Mouse (Mus musculus) left cerebral cortex, postnatal 14 days (tissue): ENCODE measurements around the gene Rasl10a. TPM values are rescaled to one million over a fixed set of nuclear protein-coding genes. Genes with fewer than 3 reads are reported as not detected.

ENCODE experiments used
- DNase-seq, 2 experiments: peaks; one replicate each; pipeline ENCODE4 v3.0.0; 2021 to 2022; ENCODE audit warnings: low spot score in 2 of 2, mixed read lengths in 1 of 2
- intact Hi-C: fragments of 180-260 bp; cut with DNase I; formaldehyde crosslinking; loops from one replicate; pipeline ENCODE4 v1.15.1; 2025
- microRNA-seq, 2 experiments: library from miRNA; unstranded; fragments of <30 nt; microRNA quantifications; one replicate each; pipeline ENCODE4 v1.2.0; 2022
- total RNA-seq, 2 experiments: library from RNA; stranded (reverse); gene quantifications; 2 replicates each; pipeline ENCODE4 v1.2.3; 2021

Rasl10a gene
- total RNA-seq, 2 experiments from 2014 or later, result 61.7 to 63.2 TPM

DNA sequence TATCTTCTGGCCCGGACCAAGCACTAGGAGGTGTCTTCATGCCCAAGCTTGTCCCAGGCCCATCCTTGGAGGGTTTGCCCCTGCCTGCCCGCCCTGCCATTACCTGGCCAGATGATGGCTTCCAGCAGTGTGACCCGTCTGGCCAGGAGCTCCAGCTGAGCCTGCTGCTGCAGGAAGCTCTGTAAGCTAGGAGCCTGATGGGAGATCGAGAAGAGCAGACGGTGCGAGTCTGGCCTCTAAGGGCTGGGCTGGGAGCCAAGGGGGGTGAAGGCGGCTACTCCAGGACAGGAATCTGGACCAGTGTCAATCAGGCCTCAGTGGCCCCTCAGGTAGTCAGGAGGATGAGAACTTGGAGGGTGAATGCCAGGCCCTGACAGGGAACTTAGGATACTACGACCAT is 51.5 kb downstream of the Rasl10a start:
- intact Hi-C loops, result no loop called here
- DNase-seq, result no peak

Small RNA genes within 50 kb of the gene (microRNA-seq; reads per million reads assigned to microRNA genes)
- gene Gm47296, result 0 reads per million in 2 experiments

Other genes with a start within 250 kb of the Rasl10a start
- gene Nf2, start 208.6 kb upstream of the Rasl10a start, total RNA-seq, result 100 to 1,000 TPM; 100 to 104 TPM
- 10 to 100 TPM; 89.1 to 92.0 TPM for gene Nipsnap1, start 184.2 kb upstream of the Rasl10a start, total RNA-seq
- 10 to 100 TPM; 35.8 to 38.3 TPM for gene Thoc5, start 162.8 kb upstream of the Rasl10a start, total RNA-seq
- gene Nefh, start 110.1 kb upstream of the Rasl10a start, total RNA-seq, result 10 to 100 TPM; 35.5 to 38.2 TPM
- 100 to 1,000 TPM; 138 to 142 TPM for gene Ap1b1, start 71.3 kb upstream of the Rasl10a start, total RNA-seq
- gene Gas2l1, start 7.2 kb downstream of the Rasl10a start, total RNA-seq, result 10 to 100 TPM; 60.9 to 70.2 TPM
- 10 to 100 TPM; 21.7 to 24.6 TPM for gene Rhbdd3, start 40.8 kb downstream of the Rasl10a start, total RNA-seq
- 100 to 1,000 TPM; 288 to 295 TPM for gene Ewsr1, start 41.1 kb downstream of the Rasl10a start, total RNA-seq
- gene Emid1, start 94.1 kb downstream of the Rasl10a start, total RNA-seq, result 10 to 100 TPM; 27.6 to 32.5 TPM
- gene Kremen1, start 203.4 kb downstream of the Rasl10a start, total RNA-seq, result 10 to 100 TPM; 10.6 to 12.7 TPM